Mouse (Mus musculus) gonadal fat pad, adult 2 months (tissue): ENCODE data around the gene Ptov1. TPM values are rescaled to one million over a fixed set of nuclear protein-coding genes. Genes with fewer than 3 reads are reported as not detected.
"Not testable (repeated sequence)": the region's sequence is repeated elsewhere in the genome, so short reads cannot be mapped to it uniquely, and the experiment has no call there.

Source experiments
- DNase-seq: peaks from one replicate; pipeline ENCODE4 v3.0.0-alpha.2; 2012; ENCODE audit warnings: low read depth
- polyA plus RNA-seq: library from polyadenylated mRNA; depleted of rRNA; stranded (reverse); fragments of >200 nt; gene quantifications from 2 replicates; pipeline ENCODE4 v1.2.3, GENCODE M21; 2012

The Ptov1 gene
- polyA plus RNA-seq, 1 experiment: 243 TPM

- no peak for DNase-seq
These were observed 18.9 kb upstream of the Ptov1 start for GRCm38 (mm10) chr7:44888256-44889105.

GRCm38 (mm10) chr7:44886964-44887363 lies 17.4 kb upstream of the Ptov1 start:
- no peak for DNase-seq

GRCm38 (mm10) chr7:44884637-44885036 lies 15.0 kb upstream of the Ptov1 start:
- DNase-seq: no peak

GRCm38 (mm10) chr7:44883036-44883435 lies 13.4 kb upstream of the Ptov1 start:
- no peak for DNase-seq

GRCm38 (mm10) chr7:44877833-44878232 lies 8.2 kb upstream of the Ptov1 start:
- no peak for DNase-seq

DNA sequence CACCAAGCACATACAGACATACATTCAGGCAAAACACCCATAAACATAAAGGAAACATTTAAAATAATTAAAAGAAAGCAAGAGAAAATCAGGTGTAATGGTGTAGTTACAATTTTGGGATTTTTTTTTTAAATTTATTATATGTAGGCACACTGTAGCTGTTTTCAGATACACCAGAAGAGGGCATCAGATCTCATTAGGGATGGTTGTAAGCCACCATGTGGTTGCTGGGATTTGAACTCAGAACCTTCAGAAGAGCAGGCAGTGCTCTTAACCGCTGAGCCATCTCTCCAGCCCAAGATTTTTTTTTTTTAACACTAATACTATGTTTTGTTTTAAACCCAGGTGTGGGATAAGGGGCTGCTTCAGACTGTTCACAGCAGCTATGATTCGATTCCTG lies 2.2 kb upstream of the Ptov1 start:
- not testable (repeated sequence) for DNase-seq

DNA sequence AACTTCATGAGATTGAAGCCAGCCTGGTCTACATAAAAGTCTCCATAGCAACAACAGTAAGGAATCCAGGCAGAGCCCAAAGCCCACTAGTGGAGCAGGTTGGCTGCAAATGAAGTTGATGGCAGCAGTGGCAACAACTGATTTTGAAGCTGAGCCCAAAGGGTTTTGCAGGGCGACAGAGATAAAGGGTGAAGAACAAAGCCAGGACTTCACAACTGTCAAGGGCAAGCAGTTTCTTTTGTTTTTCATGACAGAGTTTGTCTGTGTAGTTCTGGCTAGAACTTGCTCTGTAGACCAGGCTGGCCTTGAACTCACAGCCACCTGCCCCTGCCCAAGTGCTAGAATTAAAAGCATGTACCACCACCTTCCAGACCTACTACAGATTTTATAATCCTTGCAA lies 1.6 kb upstream of the Ptov1 start:
- no peak for DNase-seq

DNA sequence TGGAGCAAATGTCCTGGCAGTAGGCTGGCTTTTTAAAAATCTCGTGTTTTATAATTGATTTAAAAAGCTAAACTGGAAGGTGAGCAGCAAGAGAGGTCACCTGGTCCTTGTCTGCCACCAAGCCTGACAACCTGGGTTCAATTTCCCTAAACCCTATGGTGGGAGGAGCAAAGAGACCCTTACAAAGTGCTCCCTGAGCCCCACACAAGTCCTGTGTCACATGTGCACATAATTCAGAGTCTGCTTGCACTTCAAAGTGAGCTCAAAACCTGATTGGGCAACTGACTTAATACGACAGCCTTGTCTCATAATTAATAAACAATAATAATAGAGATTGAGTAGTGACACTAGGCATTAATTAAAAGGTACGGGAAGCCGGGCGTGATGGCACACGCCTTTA lies 1.0 kb upstream of the Ptov1 start:
- DNase-seq: no peak

GRCm38 (mm10) chr7:44868919-44869696 lies 480 bp downstream of the Ptov1 start:
- DNase-seq: no peak

GRCm38 (mm10) chr7:44868465-44868864 lies 1.1 kb downstream of the Ptov1 start:
- no peak for DNase-seq

GRCm38 (mm10) chr7:44867802-44868201 lies 1.8 kb downstream of the Ptov1 start:
- no peak for DNase-seq

GRCm38 (mm10) chr7:44867010-44867702 lies 2.4 kb downstream of the Ptov1 start:
- no peak for DNase-seq

DNA sequence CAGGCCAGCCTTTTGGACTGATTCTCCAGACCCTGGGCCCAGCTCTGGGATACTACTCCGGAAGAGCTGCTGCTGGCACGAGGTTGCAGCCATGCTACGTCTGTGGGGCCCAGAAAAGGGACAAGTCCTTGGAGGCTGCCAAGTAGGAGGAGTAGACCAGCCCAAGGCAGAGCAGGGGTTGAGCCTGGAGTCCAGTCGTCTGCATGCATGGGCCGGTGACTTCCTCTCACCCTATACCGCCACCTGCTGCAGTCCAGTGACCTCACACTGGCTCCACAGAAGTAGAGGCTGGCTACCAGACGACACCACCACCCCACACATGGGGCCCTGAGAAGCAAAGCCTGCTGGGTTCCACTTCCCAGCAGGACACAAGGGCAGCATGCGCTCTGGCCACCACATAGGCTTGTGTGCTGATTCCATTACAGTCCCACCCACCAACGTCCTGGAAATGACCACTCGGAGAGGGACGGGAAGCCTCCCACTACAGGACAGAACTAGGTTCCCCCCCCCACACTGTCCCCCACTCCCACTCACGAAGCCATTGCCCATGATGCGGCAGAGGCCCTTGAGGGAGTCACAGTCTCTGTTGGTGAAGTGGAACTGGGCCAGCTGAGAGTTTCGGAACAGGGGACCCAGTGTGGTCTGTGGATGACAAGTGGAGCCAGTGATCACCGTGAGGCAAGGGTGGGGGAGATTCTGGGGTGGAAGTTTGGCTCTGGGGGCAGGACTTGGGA lies 3.1 kb downstream of the Ptov1 start:
- no peak for DNase-seq

DNA sequence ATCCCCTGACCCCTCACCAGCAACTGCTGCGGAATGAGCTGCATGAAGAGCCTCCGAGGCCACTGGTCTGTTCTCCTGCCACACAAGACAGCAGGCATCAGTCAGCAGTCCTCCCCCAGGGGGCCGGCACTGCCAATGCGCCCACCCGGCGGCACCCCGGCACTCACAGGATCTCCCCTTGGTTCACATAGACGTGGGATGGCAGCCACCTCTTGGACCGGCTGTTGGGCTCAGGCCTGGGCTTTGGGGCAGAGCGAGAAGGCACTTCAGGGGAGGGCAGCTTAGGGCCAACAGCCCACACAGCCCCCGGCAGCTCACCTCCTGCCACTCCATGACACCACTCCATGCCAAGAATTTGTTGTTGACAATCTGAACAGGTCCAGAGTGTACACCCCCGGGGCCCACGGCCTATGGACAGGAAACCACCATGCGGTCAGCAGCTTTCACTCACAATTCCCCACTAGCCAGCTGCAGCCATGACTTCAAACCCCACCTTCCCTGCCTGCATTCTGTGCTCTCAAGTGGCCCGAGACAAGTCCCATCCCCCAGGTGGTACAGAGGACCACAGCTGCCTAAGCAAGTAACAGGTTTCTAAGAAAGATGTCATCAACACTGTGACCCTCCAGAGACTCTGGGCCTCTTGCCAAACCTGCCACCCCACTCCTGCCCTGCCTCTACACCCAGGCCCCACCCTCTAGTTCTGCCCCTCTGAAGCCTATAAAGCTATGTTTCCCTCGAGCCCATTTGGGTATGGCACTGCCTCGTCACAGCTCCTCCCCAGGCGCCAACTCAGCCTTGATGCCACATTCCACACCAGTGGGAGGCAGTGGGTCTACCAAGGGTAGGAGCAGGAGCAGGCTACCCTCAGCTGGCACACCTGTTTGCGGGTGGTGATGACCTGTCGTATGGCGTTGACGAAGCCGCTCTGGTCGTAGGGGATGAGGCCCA lies 4.7 kb downstream of the Ptov1 start:
- no peak for DNase-seq

DNA sequence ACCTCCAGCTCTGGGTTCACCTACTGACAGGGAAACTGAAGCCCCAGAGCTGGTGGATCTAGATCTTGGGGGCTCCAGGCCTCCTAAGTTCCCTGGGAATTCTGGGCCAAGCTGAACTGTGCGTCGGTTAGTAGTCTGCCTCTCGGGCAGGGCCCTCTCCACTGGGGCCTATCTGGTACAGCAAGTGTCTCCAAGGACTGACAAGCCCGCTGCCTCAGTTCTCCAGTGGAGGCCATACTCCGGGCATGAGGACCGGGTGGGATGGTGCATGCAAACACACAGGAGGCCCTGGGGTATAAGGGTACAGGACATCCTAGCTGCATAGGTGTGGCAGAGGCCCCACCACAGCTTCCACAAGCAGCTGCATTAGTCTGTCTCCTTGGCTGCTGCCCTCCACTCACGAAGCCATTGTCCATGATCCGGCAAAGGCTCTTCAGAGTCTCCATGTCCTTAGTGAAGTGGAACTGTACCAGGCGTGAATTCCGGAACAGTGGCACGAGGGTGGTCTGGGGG lies 5.5 kb downstream of the Ptov1 start:
- DNase-seq: no peak

GRCm38 (mm10) chr7:44863210-44863609 lies 6.4 kb downstream of the Ptov1 start:
- no peak for DNase-seq

DNA sequence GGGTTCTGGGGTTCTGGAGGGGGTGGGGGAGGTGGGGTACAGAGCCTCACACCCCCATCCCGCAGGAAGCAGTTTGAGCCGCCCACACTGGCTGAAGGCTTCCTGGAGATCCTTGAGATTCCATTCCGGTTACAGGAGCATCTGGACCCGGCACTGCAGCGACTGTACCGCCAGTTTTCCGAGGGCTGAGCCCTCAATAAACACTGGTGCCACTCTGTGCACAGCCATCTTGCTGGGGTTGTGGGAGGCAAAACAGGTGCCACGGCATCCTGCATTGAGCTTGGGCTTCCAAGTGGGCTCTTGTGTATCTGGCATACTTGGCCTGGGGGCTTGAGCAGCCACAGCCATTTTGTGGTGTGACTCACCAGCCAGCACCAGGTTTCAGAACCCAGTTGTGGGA lies 7.2 kb downstream of the Ptov1 start:
- DNase-seq: no peak

DNA sequence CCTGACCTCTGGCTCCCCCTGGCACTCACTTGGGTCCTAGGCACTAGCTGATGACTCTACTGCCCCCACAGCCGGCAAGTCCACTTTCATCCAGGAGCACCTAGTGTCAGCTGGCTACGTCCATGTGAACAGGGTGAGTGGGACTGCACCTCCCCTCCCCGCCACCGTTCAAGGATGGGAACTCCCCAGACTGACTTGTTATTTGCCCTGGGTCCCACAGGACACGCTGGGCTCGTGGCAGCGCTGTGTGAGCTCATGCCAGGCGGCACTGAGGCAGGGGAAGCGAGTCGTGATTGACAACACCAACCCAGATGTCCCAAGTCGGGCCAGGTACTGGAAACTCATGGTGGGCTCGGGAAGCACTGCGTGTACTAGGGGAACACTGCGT lies 8.2 kb downstream of the Ptov1 start:
- DNase-seq: no peak

DNA sequence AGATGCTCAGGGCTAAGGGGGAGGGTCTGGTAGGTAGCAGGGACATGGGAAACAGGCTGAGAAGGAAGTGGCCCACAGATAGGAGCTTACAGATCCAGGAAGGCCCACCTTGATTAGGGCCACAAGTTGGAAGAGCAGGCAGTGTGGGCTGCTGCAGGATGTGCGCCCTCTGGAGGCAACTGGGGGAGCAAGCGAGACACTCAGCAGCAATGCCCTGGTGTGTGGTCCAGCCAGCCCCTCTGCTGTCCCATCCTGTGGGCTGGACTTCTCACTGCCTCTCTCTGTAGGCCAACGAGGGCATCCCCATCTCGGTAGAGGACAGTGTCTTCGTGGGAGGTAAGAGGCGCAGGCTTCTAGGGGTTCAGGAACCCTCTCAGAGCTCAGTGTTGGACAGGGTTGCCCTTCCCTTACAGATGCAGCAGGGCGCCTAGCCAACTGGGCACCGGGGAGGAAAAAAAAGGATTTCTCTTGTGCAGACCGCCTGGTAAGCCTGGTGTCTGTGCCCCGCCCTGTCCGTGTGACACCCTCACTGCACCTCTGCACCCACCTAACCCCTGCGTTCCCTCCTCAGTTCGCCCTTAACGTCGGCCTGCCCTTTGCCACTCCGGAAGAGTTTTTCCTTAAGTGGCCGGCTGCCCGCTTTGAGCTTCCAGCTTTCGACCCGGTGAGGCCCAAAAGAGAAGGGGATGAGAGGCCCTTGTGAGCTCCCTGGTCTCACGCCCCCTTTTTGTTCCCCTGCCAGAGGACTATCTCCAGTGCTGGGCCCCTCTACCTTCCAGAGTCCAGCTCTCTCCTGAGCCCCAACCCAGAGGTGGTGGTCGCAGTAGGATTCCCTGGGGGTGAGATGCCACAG lies 8.8 kb downstream of the Ptov1 start:
- DNase-seq: no peak
